Mouse (Mus musculus) ES-E14 (cell line): ENCODE data around the gene Polr3g. TPM values are rescaled to one million over a fixed set of nuclear protein-coding genes. Genes with fewer than 3 reads are reported as not detected.

Experiments
- DNase-seq: peaks from one replicate; pipeline ENCODE4 v3.0.0-alpha.2; 2013; ENCODE audit warnings: low read depth, low spot score
- H3K27ac ChIP-seq: 2 replicates; pipeline ENCODE4 v1.5.1; 2012; ENCODE audit warnings: low read depth, mild to moderate bottlenecking, low read length, moderate library complexity, mixed read lengths; ENCODE audit not compliant: poor library complexity, insufficient read depth, severe bottlenecking
- H3K36me3 ChIP-seq: 2 replicates; pipeline ENCODE4 v1.6.1; 2012; ENCODE audit warnings: mild to moderate bottlenecking, low read length, moderate library complexity, mixed read lengths; ENCODE audit not compliant: control insufficient read depth, poor library complexity, insufficient read depth, severe bottlenecking
- H3K4me1 ChIP-seq, 2 experiments: fragments of 150-350 bp in 1 of 2; sonication (generic) in 1 of 2; 2 replicates each; pipeline ENCODE4 v1.6.1; 2012; ENCODE audit warnings: low read length in 2 of 2, mild to moderate bottlenecking in 1 of 2, mixed read lengths in 1 of 2; ENCODE audit not compliant: control insufficient read depth in 2 of 2, insufficient read depth in 2 of 2, poor library complexity in 1 of 2
- H3K4me3 ChIP-seq, 2 experiments: fragments of 150-350 bp in 1 of 2; sonication (generic) in 1 of 2; 2 replicates each; pipeline ENCODE4 v1.5.1; 2012; ENCODE audit warnings: low read length in 2 of 2, low read depth in 1 of 2, mild to moderate bottlenecking in 1 of 2, mixed read lengths in 1 of 2; ENCODE audit not compliant: insufficient read depth in 1 of 2, poor library complexity in 1 of 2, severe bottlenecking in 1 of 2
- H3K9ac ChIP-seq: 2 replicates; pipeline ENCODE4 v1.6.1; 2012; ENCODE audit warnings: low read depth, mild to moderate bottlenecking, low read length, mixed read lengths; ENCODE audit not compliant: poor library complexity, insufficient read depth, severe bottlenecking
- H3K9me3 ChIP-seq: fragments of 150-350 bp; sonication (generic); 2 replicates; pipeline ENCODE4 v1.6.1; 2012; ENCODE audit warnings: low read depth, mild to moderate bottlenecking, low read length; ENCODE audit not compliant: control insufficient read depth, insufficient read depth
- CHD2 ChIP-seq: IDR thresholded peaks from 2 replicates; pipeline ENCODE4 v1.6.1; 2014; ENCODE audit warnings: mild to moderate bottlenecking, low read depth, low read length, inconsistent platforms
- HCFC1 ChIP-seq: IDR thresholded peaks from 2 replicates; pipeline ENCODE4 v1.6.1; 2012; ENCODE audit warnings: low read length, inconsistent platforms, borderline replicate concordance; ENCODE audit not compliant: insufficient read depth
- MAFK ChIP-seq: IDR thresholded peaks from 2 replicates; pipeline ENCODE4 v1.6.1; 2014; ENCODE audit warnings: mild to moderate bottlenecking, low read depth, low read length, inconsistent platforms; ENCODE audit not compliant: insufficient read depth
- ZC3H11A ChIP-seq: IDR thresholded peaks from 2 replicates; pipeline ENCODE4 v1.6.1; 2012; ENCODE audit warnings: low read depth, mild to moderate bottlenecking, inconsistent platforms, low read length, borderline replicate concordance
- ZNF384 ChIP-seq: IDR thresholded peaks from 2 replicates; pipeline ENCODE4 v1.6.1; 2012; ENCODE audit warnings: low read depth, low read length, inconsistent platforms
- in situ Hi-C, 2 experiments: fragments of 600-800 bp; cut with MboI; formaldehyde crosslinking; loops; one replicate each; pipeline ENCODE4 v1.15.1; 2025; ENCODE audit warnings: low sequenced_read_pairs in 2 of 2, inconsistent platforms in 1 of 2; ENCODE audit not compliant: unreplicated experiment in 2 of 2
- total RNA-seq: library from RNA; depleted of rRNA; stranded (reverse); fragments of 300-350 nt; gene quantifications from 2 replicates; pipeline ENCODE4 v1.2.3, GENCODE M21; 2012

Gene Polr3g
- total RNA-seq, 1 experiment, result 45.2 TPM

GRCm38 (mm10) chr13:81684258-81684657 lies 26.6 kb downstream of the Polr3g start:
- no peak overlapping the region for H3K9ac ChIP-seq
- H3K9me3 ChIP-seq, result no peaks in the 10 kb centered on the region
- DNase-seq, result no peak
- no peak for TF ChIP-seq ZNF384
- TF ChIP-seq ZC3H11A, result no peak
- TF ChIP-seq MAFK, result no peak
- no peak for TF ChIP-seq CHD2
- no peak for TF ChIP-seq HCFC1
- in situ Hi-C loops, result no loop called here
- H3K4me1 ChIP-seq, result 0 out of 4 replicates have a peak, but pooled peaks cover 0 to 3% of the 10 kb centered on the region in 2 experiments
- H3K36me3 ChIP-seq, result peaks cover 13% of the 10 kb centered on the region
- H3K27ac ChIP-seq, result no peak overlapping the region
- H3K4me3 ChIP-seq, result no peak overlapping the region

- 0 out of 4 replicates have a peak, but pooled peaks cover 0 to 3% of the 10 kb centered on the region in 2 experiments for H3K4me1 ChIP-seq
- H3K27ac ChIP-seq, result no peak overlapping the region
- TF ChIP-seq MAFK, result no peak
- TF ChIP-seq ZC3H11A, result no peak
- no peak for TF ChIP-seq HCFC1
- TF ChIP-seq ZNF384, result no peak
- TF ChIP-seq CHD2, result no peak
- no peak for DNase-seq
- peaks cover 14% of the 10 kb centered on the region for H3K36me3 ChIP-seq
- no peaks in the 10 kb centered on the region for H3K9me3 ChIP-seq
- in situ Hi-C loops, result no loop called here
- H3K4me3 ChIP-seq, result no peak overlapping the region
- H3K9ac ChIP-seq, result no peak overlapping the region
Observed at GRCm38 (mm10) chr13:81683107-81683506, 27.7 kb downstream of the Polr3g start.

- no peak for DNase-seq
- H3K36me3 ChIP-seq, result peaks cover 16% of the 10 kb centered on the region
- in situ Hi-C loops, result no loop called here
- H3K9ac ChIP-seq, result no peak overlapping the region
- no peaks in the 10 kb centered on the region for H3K4me1 ChIP-seq
- no peak overlapping the region for H3K27ac ChIP-seq
- H3K4me3 ChIP-seq, result no peak overlapping the region
- no peak for TF ChIP-seq CHD2
- no peak for TF ChIP-seq HCFC1
- TF ChIP-seq ZC3H11A, result no peak
- no peak for TF ChIP-seq ZNF384
- TF ChIP-seq MAFK, result no peak
- H3K9me3 ChIP-seq, result no peaks in the 10 kb centered on the region
Observed at GRCm38 (mm10) chr13:81675333-81675732, 35.5 kb downstream of the Polr3g start.

- no peak for DNase-seq
- TF ChIP-seq HCFC1, result no peak
- TF ChIP-seq ZNF384, result no peak
- in situ Hi-C loops, result no loop called here
- H3K9me3 ChIP-seq, result no peaks in the 10 kb centered on the region
- peaks cover 6% of the 10 kb centered on the region; the same call in 1 of the 2 replicates for H3K36me3 ChIP-seq
- no peak overlapping the region for H3K9ac ChIP-seq
- no peak overlapping the region for H3K27ac ChIP-seq
- no peaks in the 10 kb centered on the region for H3K4me1 ChIP-seq
- no peak overlapping the region for H3K4me3 ChIP-seq
Observed at GRCm38 (mm10) chr13:81667713-81668112, 43.1 kb downstream of the Polr3g start.

- DNase-seq, result no peak
- Histone ChIP-seq H3K27ac (no peak overlapping the region), H3K36me3 (peaks cover 5% of the 10 kb centered on the region), H3K9ac (no peak overlapping the region), H3K4me3 (no peak overlapping the region), H3K4me1 (no peaks in the 10 kb centered on the region), H3K9me3 (no peaks in the 10 kb centered on the region)
- TF ChIP-seq ZNF384, result no peak
- TF ChIP-seq MAFK, result no peak
- TF ChIP-seq CHD2, result no peak
- TF ChIP-seq HCFC1, result no peak
- TF ChIP-seq ZC3H11A, result no peak
- in situ Hi-C loops, result no loop called here
Observed at GRCm38 (mm10) chr13:81664331-81664698, 46.5 kb downstream of the Polr3g start.
